ENCODE assay signal across 8 mouse cellular contexts in genomic region chr10:89872501-89873145, GRCm38 (mm10). TPM values are rescaled to one million over a fixed set of nuclear protein-coding genes. Genes with fewer than 3 reads are reported as not detected.
DNase-seq lines count a peak whose midpoint lies in the region; ATAC-seq and TF ChIP-seq lines count a peak whose summit lies in the region.

No protein-coding gene starts in this region.

- H3K27ac ChIP-seq in kidney, adult 2 months (ENCODE audit: insufficient read depth, low read depth, low read length) = no peak overlapping the region
- H3K27ac ChIP-seq in embryonic facial prominence, embryonic 14.5 days (replicated peaks; ENCODE audit: low read depth, low read length) = no peak overlapping the region; the same call in 1 of the 2 replicates
- peak overlapping the region; percentile 97 for H3K27ac ChIP-seq in hindbrain, embryonic 13.5 days
- H3K27ac ChIP-seq in stomach, embryonic 15.5 days = no peak overlapping the region

- no peaks in the 10 kb centered on the region for H3K9me3 ChIP-seq in embryonic facial prominence, embryonic 14.5 days (ENCODE audit: control insufficient read depth, low read length)
- no peaks in the 10 kb centered on the region for H3K9me3 ChIP-seq in hindbrain, embryonic 13.5 days
- H3K9me3 ChIP-seq in stomach, embryonic 15.5 days = no peaks in the 10 kb centered on the region

- H3K27me3 ChIP-seq in kidney, adult 2 months (replicated peaks; ENCODE audit: control insufficient read depth, insufficient read depth, low read length) = no peaks in the 10 kb centered on the region; the same call in 1 of the 2 replicates
- peaks cover 28% of the 10 kb centered on the region for H3K27me3 ChIP-seq in embryonic facial prominence, embryonic 14.5 days (replicated peaks; ENCODE audit: control insufficient read depth, insufficient read depth, low read length)
- no peaks in the 10 kb centered on the region for H3K27me3 ChIP-seq in hindbrain, embryonic 13.5 days
- H3K27me3 ChIP-seq in stomach, embryonic 15.5 days (replicated peaks) = peaks cover 9% of the 10 kb centered on the region; the same call in 1 of the 2 replicates

- TF ChIP-seq POLR2A in kidney, adult 2 months (IDR thresholded peaks at IDR 0.05; ENCODE audit: low read depth, low read length) = no peak

- no peaks in the 10 kb centered on the region for H3K36me3 ChIP-seq in kidney, adult 2 months (ENCODE audit: control insufficient read depth, insufficient read depth, low read length)
- H3K36me3 ChIP-seq in embryonic facial prominence, embryonic 14.5 days (ENCODE audit: control insufficient read depth, insufficient read depth, low read length) = no peaks in the 10 kb centered on the region
- no peaks in the 10 kb centered on the region for H3K36me3 ChIP-seq in hindbrain, embryonic 13.5 days
- H3K36me3 ChIP-seq in stomach, embryonic 15.5 days = no peaks in the 10 kb centered on the region

- peak; percentile 89 for ATAC-seq in embryonic facial prominence, embryonic 14.5 days (ENCODE audit: low read depth)
- peak; percentile 94 for ATAC-seq in hindbrain, embryonic 13.5 days (ENCODE audit: low FRiP score)
- peak; percentile 33; the same call in 1 of the 2 replicates for ATAC-seq in megakaryocyte progenitor cell, adult 5-6 weeks (replicated peaks; ENCODE audit: poor library complexity)
- ATAC-seq in stomach, embryonic 15.5 days (ENCODE audit: insufficient read depth, low FRiP score, low read depth) = peak; percentile 63

- 1% methylated on average over 49 of the region's 56 CpGs for WGBS in kidney, adult 2 months
- WGBS in embryonic facial prominence, embryonic 14.5 days = 0% methylated on average over 13 of the region's 56 CpGs
- WGBS in hindbrain, embryonic 13.5 days = under 1% methylated on average over 42 of the region's 56 CpGs
- 0% methylated on average over 27 of the region's 56 CpGs for WGBS in stomach, embryonic 15.5 days

- H3K4me1 ChIP-seq in kidney, adult 2 months (ENCODE audit: control insufficient read depth, insufficient read depth, low read length) = no peaks in the 10 kb centered on the region
- no peaks in the 10 kb centered on the region for H3K4me1 ChIP-seq in embryonic facial prominence, embryonic 14.5 days (ENCODE audit: control insufficient read depth, insufficient read depth, low read length)
- H3K4me1 ChIP-seq in hindbrain, embryonic 13.5 days (replicated peaks) = peaks cover 20% of the 10 kb centered on the region
- H3K4me1 ChIP-seq in stomach, embryonic 15.5 days = peaks cover 9% of the 10 kb centered on the region

- H3K4me3 ChIP-seq in kidney, adult 2 months (ENCODE audit: insufficient read depth, low read depth, low read length) = peak overlapping the region; percentile 48
- peak overlapping the region; percentile 56 for H3K4me3 ChIP-seq in embryonic facial prominence, embryonic 14.5 days (ENCODE audit: low read depth, low read length)
- H3K4me3 ChIP-seq in hindbrain, embryonic 13.5 days = peak overlapping the region; percentile 79
- peak overlapping the region; percentile 56 for H3K4me3 ChIP-seq in stomach, embryonic 15.5 days (replicated peaks)

- DNase-seq in kidney, adult 2 months = no peak
- DNase-seq in kidney, adult 11 months = no peak
- DNase-seq in embryonic facial prominence, embryonic 14.5 days (ENCODE audit: low spot score) = peak; percentile 72
- peak; percentile 31 to 59 for DNase-seq in left cerebral cortex, adult 18-20 months (ENCODE audit: low spot score in 2 of 2)
- DNase-seq in urinary bladder, postnatal 14 days (ENCODE audit: low spot score) = no peak

- no peak; the same call in 1 of the 2 replicates for TF ChIP-seq CTCF in kidney, adult 2 months (conservative IDR thresholded peaks at IDR 0.05; ENCODE audit: insufficient read depth, insufficient read length, low read depth, low read length)

- H3K4me2 ChIP-seq in embryonic facial prominence, embryonic 14.5 days (ENCODE audit: low read depth, low read length) = peak overlapping the region; percentile 70
- peak overlapping the region; percentile 79 for H3K4me2 ChIP-seq in hindbrain, embryonic 13.5 days
- H3K4me2 ChIP-seq in stomach, embryonic 15.5 days = peak overlapping the region; percentile 99

- H3K9ac ChIP-seq in embryonic facial prominence, embryonic 14.5 days (ENCODE audit: low read depth, low read length) = peak overlapping the region; percentile 59
- H3K9ac ChIP-seq in hindbrain, embryonic 13.5 days = peak overlapping the region; percentile 90
- H3K9ac ChIP-seq in stomach, embryonic 15.5 days = no peak overlapping the region

RNA-seq across cellular contexts. Expression of gene Anks1b, which starts 0.7 kb away (rescaled TPM):
- polyA plus RNA-seq in kidney, adult 2 months (2012; rRNA removed) = 0.69 and 1.3 TPM in 2 replicates
- 2.0 and 2.2 TPM in 2 replicates for polyA plus RNA-seq in embryonic facial prominence, embryonic 14.5 days (2014; fragmentation: Nextera tagmentation; extraction: Ambion mirVana)
- 52.2 and 55.0 TPM in 2 replicates for polyA plus RNA-seq in hindbrain, embryonic 13.5 days (2015; fragmentation: Nextera tagmentation; extraction: Ambion mirVana)
- 100 to 1,000 TPM; 437 to 438 TPM for total RNA-seq in left cerebral cortex, adult 18-20 months (2021)
- not detected in 2 replicates for total RNA-seq in megakaryocyte progenitor cell, adult 5-6 weeks (2015)
- total RNA-seq in megakaryocyte progenitor cell, adult 5-6 weeks (2017) = not detected in 2 replicates
- polyA plus RNA-seq in stomach, embryonic 15.5 days (2015; fragmentation: Nextera tagmentation; extraction: Ambion mirVana) = 0.97 and 1.9 TPM in 2 replicates

Comparison
In these comparisons a context has a peak if more than half of its experiments do, and no peak if none do; other contexts are left out.
1. DNase-seq: peak in embryonic facial prominence, embryonic 14.5 days (single experiment) and left cerebral cortex, adult 18-20 months (2 of 2); none in kidney, adult 2 months (single experiment), kidney, adult 11 months (single experiment) and urinary bladder, postnatal 14 days (single experiment).
2. ATAC-seq: peak in every context shown above with its lines; median percentile 94 in hindbrain, embryonic 13.5 days; 89 in embryonic facial prominence, embryonic 14.5 days; 63 in stomach, embryonic 15.5 days; 33 in megakaryocyte progenitor cell, adult 5-6 weeks.
3. RNA of gene Anks1b, which starts 0.7 kb away (polyA plus RNA-seq): 52.2 to 55.0 TPM in hindbrain, embryonic 13.5 days; 2.0 to 2.2 TPM in embryonic facial prominence, embryonic 14.5 days, 0.97 to 1.9 TPM in stomach, embryonic 15.5 days and 0.69 to 1.3 TPM in kidney, adult 2 months; every median in the first group is over 10 times any median in the second.
4. Peak in every context shown above with its lines, with median percentiles within 50 percentile points of each other: H3K4me3 ChIP-seq and H3K4me2 ChIP-seq.